Mouse (Mus musculus): ENCODE measurements around the gene Tnrc6b. TPM values are rescaled to one million over a fixed set of nuclear protein-coding genes. Genes with fewer than 3 reads are reported as not detected.
"Not testable (repeated sequence)": the region's sequence is repeated elsewhere in the genome, so short reads cannot be mapped to it uniquely, and the experiment has no call there.

Tnrc6b gene
- polyA plus RNA-seq, 1 experiment from 2014 or later, result 27.4 TPM

- Histone ChIP-seq H3K4me3 (replicated peaks) (no peak overlapping the region), H3K36me3 (peaks cover 37% of the 10 kb centered on the region), H3K27ac (no peak overlapping the region), H3K9me3 (no peaks in the 10 kb centered on the region), H3K4me2 (no peak overlapping the region), H3K27me3 (replicated peaks) (no peaks in the 10 kb centered on the region), H3K4me1 (no peaks in the 10 kb centered on the region), H3K9ac (no peak overlapping the region)
- ATAC-seq (ENCODE audit: insufficient read depth, low FRiP score, low read depth), result peak; percentile 79; the same call in 1 of the 2 replicates
- 87% methylated on average over 4 of the region's 4 CpGs for WGBS
These were observed 199.8 kb downstream of the Tnrc6b start for GRCm38 (mm10) chr15:80910790-80911531.

- no peak overlapping the region for H3K27ac ChIP-seq
- no peak overlapping the region for H3K9ac ChIP-seq
- H3K9me3 ChIP-seq, result no peaks in the 10 kb centered on the region
- no peak overlapping the region for H3K4me3 ChIP-seq (replicated peaks)
- H3K27me3 ChIP-seq (replicated peaks), result no peaks in the 10 kb centered on the region
- H3K4me2 ChIP-seq, result no peak overlapping the region
- H3K4me1 ChIP-seq, result no peaks in the 10 kb centered on the region
- WGBS, result 87% methylated on average over 3 of the region's 3 CpGs
- H3K36me3 ChIP-seq, result peaks cover 35% of the 10 kb centered on the region
- ATAC-seq (ENCODE audit: insufficient read depth, low FRiP score, low read depth), result no peak
These were observed 201.1 kb downstream of the Tnrc6b start for GRCm38 (mm10) chr15:80912175-80912574.

GRCm38 (mm10) chr15:80913803-80914202, 202.7 kb downstream of the Tnrc6b start:
- H3K36me3 ChIP-seq, result peaks cover 41% of the 10 kb centered on the region

GRCm38 (mm10) chr15:80915850-80916249, 204.7 kb downstream of the Tnrc6b start:
- no peak overlapping the region for H3K4me3 ChIP-seq (replicated peaks)
- H3K9ac ChIP-seq, result no peak overlapping the region
- WGBS, result 88% methylated on average over 2 of the region's 2 CpGs
- no peaks in the 10 kb centered on the region for H3K4me1 ChIP-seq
- no peak overlapping the region for H3K4me2 ChIP-seq
- peaks cover 55% of the 10 kb centered on the region for H3K36me3 ChIP-seq
- no peak for ATAC-seq (ENCODE audit: insufficient read depth, low FRiP score, low read depth)
- no peaks in the 10 kb centered on the region for H3K27me3 ChIP-seq (replicated peaks)
- no peak overlapping the region for H3K27ac ChIP-seq
- no peaks in the 10 kb centered on the region for H3K9me3 ChIP-seq

More at GRCm38 (mm10) chr15:80913803-80914202, 202.7 kb downstream of the Tnrc6b start:
- Histone ChIP-seq H3K9me3 (no peaks in the 10 kb centered on the region), H3K9ac (no peak overlapping the region), H3K4me3 (replicated peaks) (no peak overlapping the region), H3K27ac (no peak overlapping the region), H3K4me2 (no peak overlapping the region), H3K4me1 (no peaks in the 10 kb centered on the region), H3K27me3 (replicated peaks) (no peaks in the 10 kb centered on the region)
- ATAC-seq (ENCODE audit: insufficient read depth, low FRiP score, low read depth), result no peak
- 95% methylated on average over 1 of the region's 1 CpGs for WGBS

- ATAC-seq (ENCODE audit: insufficient read depth, low FRiP score, low read depth), result no peak
- 94% methylated on average over 7 of the region's 7 CpGs for WGBS
- Histone ChIP-seq H3K4me2 (no peak overlapping the region), H3K27me3 (replicated peaks) (no peaks in the 10 kb centered on the region), H3K9ac (no peak overlapping the region), H3K36me3 (peaks cover 57% of the 10 kb centered on the region), H3K4me1 (no peaks in the 10 kb centered on the region), H3K9me3 (no peaks in the 10 kb centered on the region), H3K4me3 (replicated peaks) (no peak overlapping the region), H3K27ac (no peak overlapping the region)
These were observed 205.5 kb downstream of the Tnrc6b start for GRCm38 (mm10) chr15:80916621-80917020.

GRCm38 (mm10) chr15:80920346-80920745, 209.2 kb downstream of the Tnrc6b start:
- 96% methylated on average over 3 of the region's 3 CpGs for WGBS
- no peaks in the 10 kb centered on the region for H3K9me3 ChIP-seq
- H3K27ac ChIP-seq, result no peak overlapping the region
- H3K4me1 ChIP-seq, result no peaks in the 10 kb centered on the region
- ATAC-seq (ENCODE audit: insufficient read depth, low FRiP score, low read depth), result no peak
- H3K9ac ChIP-seq, result no peak overlapping the region
- peaks cover 46% of the 10 kb centered on the region for H3K36me3 ChIP-seq
- no peak overlapping the region for H3K4me2 ChIP-seq
- H3K27me3 ChIP-seq (replicated peaks), result no peaks in the 10 kb centered on the region
- no peak overlapping the region for H3K4me3 ChIP-seq (replicated peaks)

- H3K9me3 ChIP-seq, result no peaks in the 10 kb centered on the region
- no peak overlapping the region for H3K4me2 ChIP-seq
- ATAC-seq (ENCODE audit: insufficient read depth, low FRiP score, low read depth), result no peak
- no peaks in the 10 kb centered on the region for H3K4me1 ChIP-seq
- peaks cover 43% of the 10 kb centered on the region for H3K36me3 ChIP-seq
- 77% methylated on average over 4 of the region's 4 CpGs for WGBS
- H3K27me3 ChIP-seq (replicated peaks), result no peaks in the 10 kb centered on the region
- no peak overlapping the region for H3K9ac ChIP-seq
- no peak overlapping the region for H3K27ac ChIP-seq
- no peak overlapping the region for H3K4me3 ChIP-seq (replicated peaks)
These were observed 210.7 kb downstream of the Tnrc6b start for GRCm38 (mm10) chr15:80921781-80922180.

GRCm38 (mm10) chr15:80924211-80924610, 213.1 kb downstream of the Tnrc6b start:
- H3K27me3 ChIP-seq (replicated peaks), result no peaks in the 10 kb centered on the region
- H3K4me1 ChIP-seq, result no peaks in the 10 kb centered on the region
- no peak overlapping the region for H3K4me3 ChIP-seq (replicated peaks)
- H3K27ac ChIP-seq, result no peak overlapping the region
- 84% methylated on average over 2 of the region's 2 CpGs for WGBS
- H3K4me2 ChIP-seq, result no peak overlapping the region
- no peaks in the 10 kb centered on the region for H3K9me3 ChIP-seq
- no peak overlapping the region for H3K9ac ChIP-seq
- H3K36me3 ChIP-seq, result peaks cover 36% of the 10 kb centered on the region
- no peak for ATAC-seq (ENCODE audit: insufficient read depth, low FRiP score, low read depth)

- Histone ChIP-seq H3K27me3 (replicated peaks) (no peaks in the 10 kb centered on the region), H3K9me3 (no peaks in the 10 kb centered on the region), H3K4me1 (no peaks in the 10 kb centered on the region), H3K9ac (no peak overlapping the region), H3K4me2 (no peak overlapping the region), H3K36me3 (peaks cover 25% of the 10 kb centered on the region), H3K27ac (no peak overlapping the region), H3K4me3 (replicated peaks) (no peak overlapping the region)
- WGBS, result 79% methylated on average over 20 of the region's 20 CpGs
- no peak for ATAC-seq (ENCODE audit: insufficient read depth, low FRiP score, low read depth)
These were observed 217.8 kb downstream of the Tnrc6b start for GRCm38 (mm10) chr15:80928811-80929355.

GRCm38 (mm10) chr15:80930048-80930571, 219.0 kb downstream of the Tnrc6b start:
- 32% methylated on average over 14 of the region's 16 CpGs for WGBS
- no peaks in the 10 kb centered on the region for H3K4me1 ChIP-seq
- no peaks in the 10 kb centered on the region for H3K27me3 ChIP-seq (replicated peaks)
- ATAC-seq (ENCODE audit: insufficient read depth, low FRiP score, low read depth), result no peak
- H3K9ac ChIP-seq, result no peak overlapping the region
- H3K4me3 ChIP-seq (replicated peaks), result no peak overlapping the region
- no peaks in the 10 kb centered on the region for H3K9me3 ChIP-seq
- H3K36me3 ChIP-seq, result peaks cover 19% of the 10 kb centered on the region
- no peak overlapping the region for H3K4me2 ChIP-seq
- no peak overlapping the region for H3K27ac ChIP-seq

- H3K4me3 ChIP-seq (replicated peaks); H3K9me3 ChIP-seq; H3K27ac ChIP-seq; H3K4me1 ChIP-seq; H3K27me3 ChIP-seq (replicated peaks); H3K4me2 ChIP-seq; H3K9ac ChIP-seq; ATAC-seq (ENCODE audit: insufficient read depth, low FRiP score, low read depth): not testable (repeated sequence)
- WGBS, result 79% methylated on average over 23 of the region's 23 CpGs
- H3K36me3 ChIP-seq, result peaks cover 16% of the 10 kb centered on the region; the same call in 1 of the 2 replicates
These were observed 219.7 kb downstream of the Tnrc6b start for GRCm38 (mm10) chr15:80930676-80931320.

- no peak overlapping the region for H3K4me2 ChIP-seq
- no peak for ATAC-seq (ENCODE audit: insufficient read depth, low FRiP score, low read depth)
- H3K9me3 ChIP-seq, result no peaks in the 10 kb centered on the region
- H3K27me3 ChIP-seq (replicated peaks), result no peaks in the 10 kb centered on the region
- H3K27ac ChIP-seq, result no peak overlapping the region
- H3K36me3 ChIP-seq, result peaks cover 13% of the 10 kb centered on the region; the same call in 1 of the 2 replicates
- H3K9ac ChIP-seq, result no peak overlapping the region
- WGBS, result 89% methylated on average over 9 of the region's 9 CpGs
- H3K4me1 ChIP-seq, result no peaks in the 10 kb centered on the region
- H3K4me3 ChIP-seq (replicated peaks), result no peak overlapping the region
These were observed 220.3 kb downstream of the Tnrc6b start for GRCm38 (mm10) chr15:80931345-80931960.
